Mouse (Mus musculus) lung, adult 2 months (tissue): ENCODE results near the gene Tmem141. TPM values are rescaled to one million over a fixed set of nuclear protein-coding genes. Genes with fewer than 3 reads are reported as not detected.

ENCODE experiments used
- DNase-seq: peaks from one replicate; pipeline ENCODE4 v3.0.0; 2022
- H3K4me1 ChIP-seq: fragments of 200-500 bp; 2 replicates; pipeline ENCODE4 v1.6.1; 2011; ENCODE audit warnings: low read length; ENCODE audit not compliant: control insufficient read depth, insufficient read depth
- H3K4me3 ChIP-seq: fragments of 200-500 bp; replicated peaks from 2 replicates; pipeline ENCODE3; 2011; ENCODE audit warnings: low read depth, mild to moderate bottlenecking, control low read depth, low read length; ENCODE audit errors: extremely low read depth
- CTCF ChIP-seq: fragments of 200-500 bp; IDR thresholded peaks from 2 replicates; pipeline ENCODE4 v1.5.1; 2011; ENCODE audit warnings: mild to moderate bottlenecking, low read length, control low read depth; ENCODE audit not compliant: insufficient read depth
- POLR2A ChIP-seq: fragments of 200-500 bp; IDR thresholded peaks from 2 replicates; pipeline ENCODE4 v1.6.1; 2011; ENCODE audit warnings: low read depth, mild to moderate bottlenecking, control low read depth, low read length, borderline replicate concordance; ENCODE audit errors: extremely low read depth
- WGBS: fragments of 180-500 bp; shearing (Covaris S2); methylation state at CpG from one replicate; pipeline ENCODE4 v1.1.7; 2018; 5-methylcytosine and 5-hydroxymethylcytosine counted together
- polyA plus RNA-seq: library from polyadenylated mRNA; depleted of rRNA; stranded (reverse); fragments of >200 nt; gene quantifications from 2 replicates; pipeline ENCODE4 v1.2.3, GENCODE M21; 2012

The Tmem141 gene
- polyA plus RNA-seq, 1 experiment: 17.0 TPM

DNA sequence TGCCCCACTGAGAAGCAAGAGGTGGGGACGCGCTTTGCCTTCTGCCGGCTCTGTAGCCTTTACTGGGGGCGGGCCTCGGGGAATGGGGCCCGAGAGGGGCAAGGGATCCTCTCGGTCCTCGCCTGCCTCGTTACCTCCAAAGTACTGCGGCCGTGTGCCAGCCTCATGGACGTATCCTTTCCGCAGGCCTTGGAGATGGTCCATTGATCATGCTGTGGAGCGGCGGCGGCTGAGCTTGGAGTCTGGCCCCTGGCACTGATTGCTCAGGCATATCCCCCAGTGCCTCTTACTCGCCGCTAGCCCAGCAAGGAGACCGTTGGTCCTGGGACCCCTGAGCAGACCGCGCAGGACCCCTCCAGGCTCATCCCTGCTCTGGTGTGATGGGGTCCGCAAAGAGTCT is 5.4 kb downstream of the Tmem141 start:
- no peak overlapping the region for H3K4me3 ChIP-seq
- 19% methylated on average over 22 of the region's 22 CpGs for WGBS
- TF ChIP-seq POLR2A: no peak
- no peak for TF ChIP-seq CTCF
- no peak for DNase-seq
- no peaks in the 10 kb centered on the region for H3K4me1 ChIP-seq

DNA sequence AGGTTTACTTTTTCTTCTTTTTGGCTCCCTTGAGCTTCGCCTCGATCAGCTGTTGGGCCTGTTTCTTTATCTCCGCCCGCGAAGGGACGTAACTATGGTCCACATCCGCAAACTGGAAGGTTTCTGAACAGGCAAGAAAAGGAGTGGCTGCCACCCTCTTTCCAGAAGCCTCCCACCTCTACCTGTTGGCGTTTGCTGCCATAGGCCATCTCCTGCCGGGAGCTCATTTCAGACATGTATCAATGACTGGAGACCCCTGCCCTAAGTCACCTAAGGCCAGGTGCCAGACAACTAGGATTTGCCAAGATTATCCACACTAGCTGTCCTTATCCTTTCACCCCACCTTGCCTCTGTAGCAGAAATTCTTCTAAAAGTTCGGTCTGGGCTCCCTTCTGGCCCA is 13.1 kb downstream of the Tmem141 start:
- peaks cover 4% of the 10 kb centered on the region for H3K4me1 ChIP-seq
- TF ChIP-seq POLR2A: no peak
- TF ChIP-seq CTCF: no peak
- no peak for DNase-seq

GRCm38 (mm10) chr2:25607761-25608622 is 13.8 kb downstream of the Tmem141 start, which contains the start of gene Rabl6:
Gene Rabl6, minus strand, starts transcription at chr2:25608521.
- peak within 1 kb of the TSS; percentile 93 for H3K4me3 ChIP-seq
- peak; percentile 89 for DNase-seq
- TF ChIP-seq POLR2A (peak; percentile 71; the same call in 1 of the 2 replicates), CTCF (no peak)
- peaks cover 4% of the 10 kb centered on the region for H3K4me1 ChIP-seq
- under 1% methylated on average over 80 of the region's 80 CpGs for WGBS

More for the DNA sequence above, 13.1 kb downstream of the Tmem141 start:
- H3K4me3 ChIP-seq: peak overlapping the region; percentile 93
- WGBS: 50% methylated on average over 10 of the region's 10 CpGs

GRCm38 (mm10) chr2:25602526-25602925 is 19.3 kb downstream of the Tmem141 start:
- no peak for TF ChIP-seq POLR2A
- TF ChIP-seq CTCF: no peak
- 93% methylated on average over 5 of the region's 5 CpGs for WGBS

DNA sequence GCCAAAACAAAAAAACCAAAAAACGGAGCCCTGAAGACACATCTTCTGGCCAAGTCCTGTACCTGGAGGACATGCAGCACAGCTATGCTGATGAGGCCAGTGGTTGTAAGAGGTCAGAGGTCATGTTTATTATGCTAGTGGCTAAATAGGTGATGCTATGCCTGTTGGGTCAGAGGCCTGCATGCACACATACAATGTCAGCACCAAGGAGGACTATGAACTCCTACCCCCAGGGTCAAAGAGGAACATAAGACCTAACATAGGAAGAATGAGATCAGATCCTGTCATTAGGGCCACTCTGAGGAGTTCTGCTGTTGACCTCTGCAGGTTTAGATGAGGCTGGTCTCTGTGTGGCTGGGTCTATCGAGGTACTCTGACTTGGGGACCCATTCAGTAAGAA is 21.8 kb downstream of the Tmem141 start:
- 78% methylated on average over 2 of the region's 2 CpGs for WGBS
- Histone ChIP-seq H3K4me3 (no peak overlapping the region), H3K4me1 (no peaks in the 10 kb centered on the region)
- DNase-seq: no peak
- TF ChIP-seq POLR2A: no peak
- TF ChIP-seq CTCF: no peak

More at GRCm38 (mm10) chr2:25602526-25602925, 19.3 kb downstream of the Tmem141 start:
- DNase-seq: no peak
- no peak overlapping the region for H3K4me3 ChIP-seq
- peaks cover 4% of the 10 kb centered on the region for H3K4me1 ChIP-seq

DNA sequence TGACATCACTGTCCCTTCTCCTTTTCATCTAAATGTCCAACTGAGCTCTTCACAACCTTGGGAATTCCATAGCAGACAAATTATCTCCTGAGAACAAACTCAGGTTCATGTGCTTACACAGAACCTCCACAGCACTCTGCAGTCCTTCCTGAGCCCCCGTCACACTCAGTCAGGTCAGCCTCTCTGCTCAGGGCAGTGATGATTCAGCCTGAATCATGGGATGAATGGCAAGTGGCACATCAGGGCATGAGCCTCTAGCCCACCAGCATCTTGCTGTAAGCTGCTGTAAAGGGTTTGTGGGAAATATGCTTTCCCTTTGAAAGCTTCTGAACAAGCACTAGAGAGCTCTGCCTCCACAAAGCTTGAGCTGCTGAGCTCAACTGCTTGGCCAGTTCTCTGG is 23.1 kb downstream of the Tmem141 start:
- H3K4me1 ChIP-seq: no peaks in the 10 kb centered on the region
- no peak overlapping the region for H3K4me3 ChIP-seq
- 93% methylated on average over 1 of the region's 1 CpGs for WGBS
- no peak for DNase-seq
- TF ChIP-seq CTCF: no peak
- no peak for TF ChIP-seq POLR2A

- Histone ChIP-seq H3K4me1 (no peaks in the 10 kb centered on the region), H3K4me3 (no peak overlapping the region)
- 93% methylated on average over 5 of the region's 5 CpGs for WGBS
- TF ChIP-seq CTCF: no peak
- TF ChIP-seq POLR2A: no peak
- no peak for DNase-seq
Measured at GRCm38 (mm10) chr2:25596765-25597510, 24.9 kb downstream of the Tmem141 start.

GRCm38 (mm10) chr2:25591863-25592262 is 29.9 kb downstream of the Tmem141 start:
- peak; percentile 43 for TF ChIP-seq CTCF
- no peak for TF ChIP-seq POLR2A
- no peaks in the 10 kb centered on the region for H3K4me1 ChIP-seq
- no peak overlapping the region for H3K4me3 ChIP-seq
- no peak for DNase-seq
- WGBS: 57% methylated on average over 2 of the region's 2 CpGs

DNA sequence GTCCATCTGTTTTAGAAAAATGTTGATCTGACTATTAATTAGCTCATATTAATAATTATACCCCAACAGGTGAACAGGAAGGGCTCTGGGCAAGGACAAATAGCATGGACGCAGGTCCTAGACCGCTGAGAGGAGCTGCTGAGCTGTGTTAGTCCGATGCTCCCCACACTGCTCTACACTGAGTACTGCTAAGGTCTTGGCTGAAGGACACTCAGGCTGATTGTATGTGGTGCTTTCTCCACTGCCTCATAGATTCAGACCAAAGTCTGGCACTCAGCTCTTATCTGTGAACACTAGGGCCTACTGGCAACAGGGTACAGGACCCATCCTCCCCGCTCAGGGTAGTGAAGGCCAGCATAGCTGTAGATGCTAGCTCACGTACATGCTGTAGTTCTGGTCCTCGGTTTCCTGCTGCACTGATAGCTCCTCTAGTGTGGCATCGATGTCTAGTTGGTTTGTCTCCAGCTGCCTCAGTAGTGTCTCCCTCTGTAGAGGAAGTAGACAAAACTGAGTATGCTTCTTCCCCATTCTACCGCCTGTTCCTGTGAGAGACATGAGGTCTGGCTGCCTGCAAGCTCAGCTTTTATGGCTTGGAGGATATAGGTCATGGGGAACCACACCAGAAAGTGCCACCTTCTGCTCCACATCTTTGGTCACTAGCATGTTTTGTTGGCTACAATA is 33.4 kb downstream of the Tmem141 start:
- DNase-seq: no peak
- Histone ChIP-seq H3K4me3 (no peak overlapping the region), H3K4me1 (no peaks in the 10 kb centered on the region)
- WGBS: 90% methylated on average over 8 of the region's 8 CpGs
- no peak for TF ChIP-seq POLR2A
- no peak for TF ChIP-seq CTCF

- H3K4me3 ChIP-seq: no peak overlapping the region
- no peak for DNase-seq
- 89% methylated on average over 8 of the region's 8 CpGs for WGBS
- no peak for TF ChIP-seq POLR2A
- TF ChIP-seq CTCF: no peak
- no peaks in the 10 kb centered on the region for H3K4me1 ChIP-seq
Measured at GRCm38 (mm10) chr2:25587290-25587689, 34.5 kb downstream of the Tmem141 start.
